Mouse (Mus musculus): ENCODE results near the gene Adam1b. TPM values are rescaled to one million over a fixed set of nuclear protein-coding genes. Genes with fewer than 3 reads are reported as not detected.

Gene Adam1b
- total RNA-seq, 2 experiments from 2014 or later: not detected

Other genes with a start within 250 kb of the Adam1b start
- gene Trafd1, start 117.8 kb downstream of the Adam1b start, total RNA-seq (2021): 10 to 100 TPM; 44.1 to 49.7 TPM
- gene Naa25, start 105.5 kb downstream of the Adam1b start, total RNA-seq (2021): 10 to 100 TPM; 35.8 to 42.1 TPM
- gene Tmem116, start 51.5 kb downstream of the Adam1b start, total RNA-seq (2021): 1 to 10 TPM; 3.5 to 6.9 TPM
- 100 to 1,000 TPM; 117 to 123 TPM for gene Erp29, start 50.9 kb downstream of the Adam1b start, total RNA-seq (2021)
- gene Adam1a, start 42.0 kb upstream of the Adam1b start, total RNA-seq (2021): 1 to 10 TPM; 4.1 to 5.5 TPM
- gene Gm42878, start 42.0 kb upstream of the Adam1b start, total RNA-seq (2021): not detected
- 10 to 100 TPM; 78.9 to 82.6 TPM for gene Mapkapk5, start 42.5 kb upstream of the Adam1b start, total RNA-seq (2021)
- 1,000 to 10,000 TPM; 1,062 to 2,025 TPM for gene Aldh2, start 90.4 kb upstream of the Adam1b start, total RNA-seq (2021)
- 10 to 100 TPM; 19.4 to 23.4 TPM for gene Acad12, start 115.5 kb upstream of the Adam1b start, total RNA-seq (2021)
- 10 to 100 TPM; 18.2 to 25.6 TPM for gene Acad10, start 157.1 kb upstream of the Adam1b start, total RNA-seq (2021)
- 10 to 100 TPM; 51.4 to 52.2 TPM for gene Brap, start 157.1 kb upstream of the Adam1b start, total RNA-seq (2021)
- 100 to 1,000 TPM; 158 to 166 TPM for gene Atxn2, start 207.9 kb upstream of the Adam1b start, total RNA-seq (2021)